Mouse (Mus musculus) kidney, postnatal 0 days (tissue): ENCODE results near the gene Tmem97. TPM values are rescaled to one million over a fixed set of nuclear protein-coding genes. Genes with fewer than 3 reads are reported as not detected.

Experiments
- ATAC-seq: fragments of 200-750 bp; cut with Nextera tagmentation; replicated peaks from 2 replicates; pipeline ENCODE4 v1.8.0; 2017; ENCODE audit warnings: low read depth, moderate number of reproducible peaks, moderate TSS enrichment, moderate library complexity; ENCODE audit not compliant: low FRiP score
- DNase-seq: peaks from one replicate; pipeline ENCODE4 v3.0.0-alpha.2; 2016; ENCODE audit warnings: low spot score
- H3K27ac ChIP-seq: fragments of 300-500 bp; sonication (generic); 2 replicates; pipeline ENCODE4 v1.5.1; 2014; ENCODE audit warnings: mild to moderate bottlenecking
- H3K27me3 ChIP-seq: fragments of 300-500 bp; sonication (generic); 2 replicates; pipeline ENCODE4 v1.6.1; 2014; ENCODE audit warnings: low read length, mixed read lengths; ENCODE audit not compliant: insufficient read depth
- H3K36me3 ChIP-seq: fragments of 300-500 bp; sonication (generic); 2 replicates; pipeline ENCODE4 v1.6.1; 2014; ENCODE audit warnings: low read length, mixed read lengths; ENCODE audit not compliant: insufficient read depth
- H3K4me1 ChIP-seq: fragments of 300-500 bp; sonication (generic); replicated peaks from 2 replicates; pipeline ENCODE4 v1.6.1; 2014; ENCODE audit warnings: antibody characterized with exemption, low read length, mixed read lengths; ENCODE audit not compliant: insufficient read depth
- H3K4me2 ChIP-seq: fragments of 300-500 bp; sonication (generic); 2 replicates; pipeline ENCODE4 v1.6.1; 2014; ENCODE audit warnings: mild to moderate bottlenecking, low read length, moderate library complexity, mixed read lengths
- H3K4me3 ChIP-seq: fragments of 300-500 bp; sonication (generic); replicated peaks from 2 replicates; pipeline ENCODE4 v1.5.1; 2014; ENCODE audit warnings: low read depth, low read length
- H3K9ac ChIP-seq: fragments of 300-500 bp; sonication (generic); 2 replicates; pipeline ENCODE4 v1.6.1; 2014; ENCODE audit warnings: low read depth, low read length
- H3K9me3 ChIP-seq: fragments of 300-500 bp; sonication (generic); replicated peaks from 2 replicates; pipeline ENCODE4 v1.6.1; 2016; ENCODE audit warnings: low read length, inconsistent platforms, mixed read lengths
- CTCF ChIP-seq: IDR thresholded peaks from 2 replicates; pipeline ENCODE4 v1.5.1; 2016; ENCODE audit warnings: antibody characterized with exemption, low read depth, mild to moderate bottlenecking, moderate library complexity
- WGBS: fragments of 180-500 bp; shearing (Covaris S2); extraction: QIAGEN DNeasy Blood & Tissue Kit; methylation state at CpG from one replicate; pipeline ENCODE4 v1.1.7; 2014; 5-methylcytosine and 5-hydroxymethylcytosine counted together
- polyA plus RNA-seq: library from polyadenylated mRNA; unstranded; fragments of >200 nt; fragmentation: Nextera tagmentation; extraction: Ambion mirVana; gene quantifications from 2 replicates; pipeline ENCODE4 v1.2.1, GENCODE M21; 2015

The Tmem97 gene
- polyA plus RNA-seq, 1 experiment from 2014 or later: 61.0 TPM

GRCm38 (mm10) chr11:78509148-78509547, 41.4 kb downstream of the Tmem97 start:
- Histone ChIP-seq H3K27me3 (no peaks in the 10 kb centered on the region), H3K4me3 (no peak overlapping the region), H3K36me3 (peaks cover 22% of the 10 kb centered on the region), H3K4me1 (peaks cover 11% of the 10 kb centered on the region; the same call in 1 of the 2 replicates), H3K4me2 (no peak overlapping the region), H3K9ac (no peak overlapping the region), H3K27ac (no peak overlapping the region), H3K9me3 (no peaks in the 10 kb centered on the region)
- ATAC-seq (no peak), DNase-seq (no peak)
- 83% methylated on average over 5 of the region's 5 CpGs for WGBS
- TF ChIP-seq CTCF: peak; percentile 65

GRCm38 (mm10) chr11:78505430-78505829, 45.1 kb downstream of the Tmem97 start:
- H3K4me3 ChIP-seq: no peak overlapping the region
- no peaks in the 10 kb centered on the region for H3K9me3 ChIP-seq
- H3K4me1 ChIP-seq: no peaks in the 10 kb centered on the region
- H3K4me2 ChIP-seq: no peak overlapping the region
- ATAC-seq (no peak), DNase-seq (no peak)
- TF ChIP-seq CTCF: no peak
- 88% methylated on average over 3 of the region's 3 CpGs for WGBS
- H3K9ac ChIP-seq: no peak overlapping the region
- peaks cover 22% of the 10 kb centered on the region for H3K36me3 ChIP-seq
- H3K27ac ChIP-seq: no peak overlapping the region
- no peaks in the 10 kb centered on the region for H3K27me3 ChIP-seq

- H3K27me3 ChIP-seq: no peaks in the 10 kb centered on the region
- 71% methylated on average over 7 of the region's 7 CpGs for WGBS
- H3K27ac ChIP-seq: no peak within 1 kb of the TSS
- H3K9ac ChIP-seq: no peak within 1 kb of the TSS
- no peak within 1 kb of the TSS for H3K4me3 ChIP-seq
- H3K36me3 ChIP-seq: peaks cover 18% of the 10 kb centered on the region
- no peak within 1 kb of the TSS for H3K4me2 ChIP-seq
- TF ChIP-seq CTCF: no peak
- DNase-seq: no peak
- H3K9me3 ChIP-seq: no peaks in the 10 kb centered on the region
- ATAC-seq: no peak
- H3K4me1 ChIP-seq: 0 out of 2 replicates have a peak, but pooled peaks cover under 1% of the 10 kb centered on the region
These were observed 47.5 kb downstream of the Tmem97 start, which contains the start of gene Sebox for GRCm38 (mm10) chr11:78502909-78503650. Gene Sebox (plus strand): TSS chr11:78503447.

GRCm38 (mm10) chr11:78501529-78501928, 49.0 kb downstream of the Tmem97 start:
- Histone ChIP-seq H3K27ac (no peak overlapping the region), H3K36me3 (peaks cover 6% of the 10 kb centered on the region; the same call in 1 of the 2 replicates), H3K27me3 (0 out of 2 replicates have a peak, but pooled peaks cover 6% of the 10 kb centered on the region), H3K4me1 (peaks cover 10% of the 10 kb centered on the region; the same call in 1 of the 2 replicates), H3K4me3 (no peak overlapping the region), H3K9ac (no peak overlapping the region), H3K4me2 (no peak overlapping the region), H3K9me3 (no peaks in the 10 kb centered on the region)
- no peak for TF ChIP-seq CTCF
- DNase-seq: no peak
- WGBS: 74% methylated on average over 20 of the region's 20 CpGs
- no peak for ATAC-seq

GRCm38 (mm10) chr11:78500623-78501202, 49.9 kb downstream of the Tmem97 start:
- H3K27me3 ChIP-seq: 0 out of 2 replicates have a peak, but pooled peaks cover 6% of the 10 kb centered on the region
- no peak for ATAC-seq

GRCm38 (mm10) chr11:78499543-78499942, 51.0 kb downstream of the Tmem97 start:
- WGBS: 38% methylated on average over 16 of the region's 16 CpGs
- Histone ChIP-seq H3K36me3 (no peaks in the 10 kb centered on the region), H3K9ac (no peak overlapping the region), H3K4me2 (no peak overlapping the region), H3K9me3 (no peaks in the 10 kb centered on the region), H3K27me3 (0 out of 2 replicates have a peak, but pooled peaks cover 6% of the 10 kb centered on the region), H3K4me1 (peaks cover 10% of the 10 kb centered on the region; the same call in 1 of the 2 replicates), H3K27ac (no peak overlapping the region), H3K4me3 (no peak overlapping the region)
- ATAC-seq (no peak), DNase-seq (no peak)
- no peak for TF ChIP-seq CTCF

More at GRCm38 (mm10) chr11:78500623-78501202, 49.9 kb downstream of the Tmem97 start:
- Histone ChIP-seq H3K36me3 (no peaks in the 10 kb centered on the region), H3K27ac (no peak overlapping the region), H3K9ac (no peak overlapping the region), H3K4me3 (no peak overlapping the region), H3K4me2 (no peak overlapping the region), H3K4me1 (peaks cover 10% of the 10 kb centered on the region; the same call in 1 of the 2 replicates), H3K9me3 (no peaks in the 10 kb centered on the region)
- TF ChIP-seq CTCF: no peak
- no peak for DNase-seq
- 83% methylated on average over 9 of the region's 9 CpGs for WGBS
